Mouse (Mus musculus) myocyte (in vitro differentiated cells): ENCODE results near the gene Prr15l.

Experiments
- POLR2A ChIP-seq: IDR thresholded peaks from one replicate; pipeline ENCODE4 v1.6.1; 2011; ENCODE audit warnings: low read depth, mild to moderate bottlenecking, control low read depth, moderate library complexity; ENCODE audit not compliant: insufficient read length
- TCF12 ChIP-seq: IDR thresholded peaks from one replicate; pipeline ENCODE4 v1.6.1; 2011; ENCODE audit warnings: mild to moderate bottlenecking, control low read depth; ENCODE audit not compliant: poor library complexity, insufficient read depth, severe bottlenecking
- USF1 ChIP-seq: IDR thresholded peaks from one replicate; pipeline ENCODE4 v1.6.1; 2011; ENCODE audit warnings: low read depth, mild to moderate bottlenecking, control low read depth, moderate library complexity

DNA sequence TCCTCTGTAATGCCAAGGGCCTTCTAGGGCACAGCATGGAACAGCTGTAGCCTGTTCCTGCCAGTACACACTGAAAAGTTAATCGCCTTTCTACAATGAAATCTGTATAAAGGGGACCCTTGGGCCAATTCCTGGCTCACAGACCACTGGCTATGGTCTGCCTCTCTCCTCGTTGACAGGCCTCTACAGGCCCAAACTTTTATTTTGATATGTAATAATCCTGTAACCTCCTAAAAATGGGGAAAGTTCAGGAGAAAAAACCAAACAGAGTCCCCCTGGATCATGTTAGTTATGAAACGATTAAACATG lies 48.4 kb downstream of the Prr15l start:
- TF ChIP-seq POLR2A (no peak), USF1 (no peak), TCF12 (no peak)
